9 mouse cellular contexts compared by ENCODE assay signal in genomic region chr16:72662837-72663350, GRCm38 (mm10).
DNase-seq lines count a peak whose midpoint lies in the region; ATAC-seq and TF ChIP-seq lines count a peak whose summit lies in the region.
"Had no signal": no experiment of that assay in that cellular context is flagged by ENCODE, and none has a peak within 500 bp of the region (broad histone marks: within the 10 kb centered on the region; RNA-seq: fewer than 3 reads in every experiment).

No protein-coding gene starts in this region.

- peak; percentile 73 for DNase-seq in ES-E14 (ENCODE audit: low read depth, low spot score)
- peak; percentile 84 to 87 for DNase-seq in cerebellum, postnatal 10 days
- DNase-seq in frontal cortex, postnatal 10 days (ENCODE audit: low spot score in 2 of 2): peak; percentile 40 to 71
- peak; percentile 91 for DNase-seq in hindbrain, embryonic 10.5 days (ENCODE audit: low spot score)
- peak; percentile 54 for DNase-seq in layer of hippocampus, adult 9-11 months
- peak; percentile 90 for DNase-seq in retina, postnatal 1 day
- no peak for DNase-seq in MN1 (ENCODE audit: low spot score)

- no peaks in the 10 kb centered on the region for H3K4me1 ChIP-seq in ES-E14 (ENCODE audit: control insufficient read depth in 2 of 2, insufficient read depth in 2 of 2, low read length in 2 of 2, poor library complexity in 1 of 2)
- peaks cover 48% of the 10 kb centered on the region for H3K4me1 ChIP-seq in hindbrain, embryonic 10.5 days (replicated peaks)
- peaks cover 20% of the 10 kb centered on the region for H3K4me1 ChIP-seq in lung, embryonic 15.5 days

- peak overlapping the region; percentile 69 to 78 for H3K4me3 ChIP-seq in ES-E14 (ENCODE audit: insufficient read depth in 1 of 2, low read depth in 1 of 2, low read length in 2 of 2, poor library complexity in 1 of 2, severe bottlenecking in 1 of 2)
- H3K4me3 ChIP-seq in hindbrain, embryonic 10.5 days: peak overlapping the region; percentile 84
- H3K4me3 ChIP-seq in lung, embryonic 15.5 days: peak overlapping the region; percentile 57

- ATAC-seq in lung, embryonic 15.5 days (ENCODE audit: borderline replicate concordance, extremely low read depth, low FRiP score, low TSS enrichment): peak; percentile 90

- WGBS in hindbrain, embryonic 10.5 days: under 1% methylated on average over 26 of the region's 26 CpGs
- under 1% methylated on average over 26 of the region's 26 CpGs for WGBS in lung, embryonic 15.5 days

- in situ Hi-C loops in ES-E14 (cut with MboI; ENCODE audit: low sequenced_read_pairs in 2 of 2, unreplicated experiment in 2 of 2): loop anchor here in 1 of 2 experiments (25.0 kb wide), 1 partner anchor 324 kb away; no protein-coding TSS in a partner anchor

- H3K4me2 ChIP-seq in lung, embryonic 15.5 days: peak overlapping the region; percentile 56

- H3K9ac ChIP-seq in ES-E14 (ENCODE audit: insufficient read depth, low read depth, low read length, poor library complexity, severe bottlenecking): peak overlapping the region; percentile 91
- peak overlapping the region; percentile 69 for H3K9ac ChIP-seq in lung, embryonic 15.5 days

- H3K27me3 ChIP-seq in hindbrain, embryonic 10.5 days (ENCODE audit: insufficient read depth, poor library complexity, severe bottlenecking): no peaks in the 10 kb centered on the region
- no peaks in the 10 kb centered on the region for H3K27me3 ChIP-seq in lung, embryonic 15.5 days

- no peaks in the 10 kb centered on the region for H3K9me3 ChIP-seq in ES-E14 (ENCODE audit: control insufficient read depth, insufficient read depth, low read depth, low read length)
- H3K9me3 ChIP-seq in hindbrain, embryonic 10.5 days: no peaks in the 10 kb centered on the region
- H3K9me3 ChIP-seq in lung, embryonic 15.5 days: no peaks in the 10 kb centered on the region

- H3K36me3 ChIP-seq in ES-E14 (ENCODE audit: control insufficient read depth, insufficient read depth, low read length, poor library complexity, severe bottlenecking): no peaks in the 10 kb centered on the region
- H3K36me3 ChIP-seq in hindbrain, embryonic 10.5 days: peaks cover 12% of the 10 kb centered on the region
- no peaks in the 10 kb centered on the region for H3K36me3 ChIP-seq in lung, embryonic 15.5 days
- H3K36me3 ChIP-seq: G1E had no signal

- H3K27ac ChIP-seq in ES-E14 (ENCODE audit: insufficient read depth, low read depth, low read length, poor library complexity, severe bottlenecking): no peak overlapping the region
- H3K27ac ChIP-seq in hindbrain, embryonic 10.5 days: peak overlapping the region; percentile 98
- peak overlapping the region; percentile 98 for H3K27ac ChIP-seq in lung, embryonic 15.5 days

TF ChIP-seq in ES-E14, 5 proteins besides CTCF, POLR2A, EP300 and RAD21:
- no peak for TF ChIP-seq ZNF384 (IDR thresholded peaks at IDR 0.05; ENCODE audit: low read depth, low read length)
- TF ChIP-seq ZC3H11A (IDR thresholded peaks at IDR 0.05; ENCODE audit: borderline replicate concordance, low read depth, low read length): no peak
- no peak for TF ChIP-seq HCFC1 (IDR thresholded peaks at IDR 0.05; ENCODE audit: borderline replicate concordance, insufficient read depth, low read length)
- no peak for TF ChIP-seq CHD2 (IDR thresholded peaks at IDR 0.05; ENCODE audit: low read depth, low read length)
- TF ChIP-seq MAFK (IDR thresholded peaks at IDR 0.05; ENCODE audit: insufficient read depth, low read depth, low read length): no peak
